Mouse (Mus musculus): Measurements from ENCODE around the gene Ube2d3. TPM values are rescaled to one million over a fixed set of nuclear protein-coding genes. Genes with fewer than 3 reads are reported as not detected.
A peak's percentile ranks its signal among the peaks of the same experiment; 100 is the strongest.

Gene Ube2d3
- total RNA-seq, 2 experiments from 2014 or later = 239 to 248 TPM

- peak in 1 of 2 experiments; percentile 32 for DNase-seq (ENCODE audit: low spot score in 2 of 2)
- intact Hi-C loops (cut with DNase I) = no loop called here
Observed at GRCm38 (mm10) chr3:135516891-135517290, 78.9 kb downstream of the Ube2d3 start.

Other genes with a start within 250 kb of the Ube2d3 start
- 1 to 10 TPM; 1.7 to 2.4 TPM for gene Cenpe, start 225.6 kb upstream of the Ube2d3 start, total RNA-seq (2021)
- 1 to 10 TPM; 1.8 to 2.5 TPM for gene Bdh2, start 156.9 kb upstream of the Ube2d3 start, total RNA-seq (2021)
- gene Slc9b2, start 130.4 kb upstream of the Ube2d3 start, total RNA-seq (2021) = 1 to 10 TPM; 2.9 to 3.4 TPM
- gene Slc9b1, start 90.1 kb upstream of the Ube2d3 start, total RNA-seq (2021) = under 1 TPM in 1 of 2 experiments, not detected in 1; 0.62 TPM
- 10 to 100 TPM; 41.2 to 42.9 TPM for gene Cisd2, start 14.2 kb upstream of the Ube2d3 start, total RNA-seq (2021)
- gene Manba, start 47.5 kb downstream of the Ube2d3 start, total RNA-seq (2021) = 1 to 10 TPM; 6.8 to 7.9 TPM

All from left cerebral cortex, postnatal 14 days (tissue).